Mouse (Mus musculus) spleen, adult 18-20 months (tissue): ENCODE data around the gene Trappc3.
A peak's percentile ranks its signal among the peaks of the same experiment; 100 is the strongest.

Experiments used
- DNase-seq, 2 experiments: peaks; one replicate each; pipeline ENCODE4 v3.0.0; 2022; ENCODE audit warnings: mixed read lengths in 2 of 2

Trappc3 gene

GRCm38 (mm10) chr4:126315931-126316330 is 53.8 kb downstream of the Trappc3 start:
- no peak for DNase-seq

- DNase-seq: no peak
Observed at GRCm38 (mm10) chr4:126316443-126317040, 54.4 kb downstream of the Trappc3 start.

DNA sequence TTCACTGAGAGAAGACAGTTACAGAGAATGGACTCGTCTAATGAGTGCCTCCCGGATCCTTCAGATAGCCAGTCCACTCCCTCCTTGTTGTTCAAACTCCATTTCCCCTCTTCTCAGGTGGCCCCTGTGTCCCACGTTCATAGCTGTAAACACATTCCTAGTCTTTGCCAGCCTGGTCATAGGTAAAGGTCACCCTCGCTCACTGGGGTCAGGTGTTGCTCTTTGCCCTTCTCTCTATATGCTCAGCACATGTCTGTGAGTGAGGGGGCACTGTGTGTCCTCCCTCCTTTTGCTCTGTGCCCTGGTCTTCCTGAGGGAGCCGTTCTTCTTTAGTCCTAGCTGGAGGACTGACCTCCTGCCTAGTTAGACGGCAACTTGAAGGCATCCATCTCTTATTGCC is 57.7 kb downstream of the Trappc3 start:
- DNase-seq: no peak

DNA sequence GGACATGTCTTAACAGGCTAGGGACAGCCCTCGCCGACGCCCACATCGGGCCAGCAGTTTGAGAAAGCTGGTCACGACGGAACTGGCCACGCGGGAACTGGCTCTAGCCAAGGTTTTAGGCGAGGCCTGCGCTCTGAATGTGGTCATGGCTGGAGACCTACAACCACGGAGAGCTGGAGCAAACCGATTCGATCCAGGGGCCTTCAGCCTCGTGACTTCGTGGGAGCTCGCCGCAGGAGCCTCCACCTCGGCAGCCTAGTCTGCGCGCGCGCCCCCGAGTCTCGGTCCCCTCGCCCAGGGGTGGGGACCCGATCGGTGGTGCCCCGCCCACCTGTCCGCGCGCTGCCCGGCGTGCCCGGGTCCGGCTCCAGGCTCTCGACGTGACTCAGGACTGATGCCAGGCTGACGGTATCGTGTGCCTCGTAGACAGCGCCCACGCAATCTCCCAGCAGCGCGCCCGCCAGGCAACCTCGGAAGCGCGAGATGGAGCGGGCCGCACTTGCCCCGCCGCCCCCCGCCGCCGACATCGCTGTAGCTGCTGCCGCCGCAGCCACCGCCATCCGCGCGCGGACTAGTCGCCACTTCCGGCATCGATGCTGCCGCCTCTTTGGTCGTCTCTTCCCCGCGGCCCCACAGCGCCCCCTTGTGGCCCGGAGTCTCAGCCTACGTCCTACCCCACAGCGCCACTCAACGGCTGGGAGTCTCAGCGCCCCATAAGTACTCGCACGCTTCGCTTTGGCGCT is 59.2 kb downstream of the Trappc3 start, which contains the start of gene Adprhl2:
Adprhl2 (minus strand) TSS at position 593 of the 743 bp plus-strand sequence.
- DNase-seq: peak; percentile 95 to 100

GRCm38 (mm10) chr4:126321854-126322511 is 59.9 kb downstream of the Trappc3 start:
- DNase-seq: no peak

- no peak for DNase-seq
Observed at GRCm38 (mm10) chr4:126322646-126323045, 60.5 kb downstream of the Trappc3 start.

GRCm38 (mm10) chr4:126324861-126325260 is 62.7 kb downstream of the Trappc3 start:
- DNase-seq: no peak

- no peak for DNase-seq
Observed at GRCm38 (mm10) chr4:126325281-126325861, 63.2 kb downstream of the Trappc3 start, which contains the start of gene Tekt2. Gene Tekt2 (minus strand): TSS chr4:126325688.
